Mouse (Mus musculus) embryonic fibroblast, embryonic 13.5 days (primary cell): ENCODE results near the gene Slc20a1.

Source experiments
- CTCF ChIP-seq: IDR thresholded peaks from 2 replicates; pipeline ENCODE4 v1.5.1; 2011; ENCODE audit warnings: mild to moderate bottlenecking, control low read depth, low read length, moderate library complexity, borderline replicate concordance; ENCODE audit not compliant: insufficient read depth
- POLR2A ChIP-seq: IDR thresholded peaks from 2 replicates; pipeline ENCODE4 v1.6.1; 2011; ENCODE audit warnings: low read depth, mild to moderate bottlenecking, control low read depth, low read length, moderate library complexity

GRCm38 (mm10) chr2:129249321-129249720, 50.8 kb downstream of the Slc20a1 start:
- TF ChIP-seq CTCF (no peak), POLR2A (no peak)
